Mouse (Mus musculus) MEL (cell line): Measurements from ENCODE around the gene Rps21. TPM values are rescaled to one million over a fixed set of nuclear protein-coding genes. Genes with fewer than 3 reads are reported as not detected.
A peak's percentile ranks its signal among the peaks of the same experiment; 100 is the strongest.

ENCODE experiments used
- DNase-seq: peaks from one replicate; pipeline ENCODE4 v3.0.0; 2011; ENCODE audit warnings: low read depth, low spot score
- H3K27ac ChIP-seq: 2 replicates; pipeline ENCODE4 v1.5.1; 2012; ENCODE audit warnings: low read depth, mild to moderate bottlenecking, control low read depth, low read length, moderate library complexity; ENCODE audit not compliant: control insufficient read depth
- H3K27me3 ChIP-seq, 2 experiments: fragments of 150-350 bp in 1 of 2; sonication (generic) in 1 of 2; 2 replicates each; pipeline ENCODE4 v1.6.1; 2012; ENCODE audit warnings: low read length in 2 of 2, mild to moderate bottlenecking in 2 of 2, improper control_type of control experiment in 1 of 2, moderate library complexity in 1 of 2; ENCODE audit not compliant: insufficient read depth in 2 of 2, control insufficient read depth in 1 of 2
- H3K36me3 ChIP-seq, 2 experiments: 2 replicates each; pipeline ENCODE4 v1.6.1; 2012 to 2014; ENCODE audit warnings: low read length in 2 of 2, improper control_type of control experiment in 1 of 2, inconsistent platforms in 1 of 2, mild to moderate bottlenecking in 1 of 2; ENCODE audit not compliant: insufficient read depth in 2 of 2, control insufficient read depth in 1 of 2
- H3K4me1 ChIP-seq, 2 experiments: fragments of 150-350 bp in 1 of 2; sonication (generic) in 1 of 2; 2 replicates each; pipeline ENCODE4 v1.6.1; 2012; ENCODE audit warnings: low read length in 2 of 2, improper control_type of control experiment in 1 of 2, mild to moderate bottlenecking in 1 of 2; ENCODE audit not compliant: insufficient read depth in 2 of 2, control insufficient read depth in 1 of 2
- H3K4me3 ChIP-seq, 2 experiments: fragments of 150-350 bp in 1 of 2; sonication (generic) in 1 of 2; 2 replicates each; pipeline ENCODE4 v1.5.1; 2012; ENCODE audit warnings: low read depth in 2 of 2, low read length in 2 of 2, mild to moderate bottlenecking in 2 of 2, moderate library complexity in 2 of 2, control low read depth in 1 of 2, improper control_type of control experiment in 1 of 2; ENCODE audit not compliant: control insufficient read depth in 1 of 2, insufficient read depth in 1 of 2
- H3K79me2 ChIP-seq: 2 replicates; pipeline ENCODE4 v1.6.1; 2012; ENCODE audit warnings: mild to moderate bottlenecking, low read length, moderate library complexity; ENCODE audit not compliant: control insufficient read depth, poor library complexity, insufficient read depth
- H3K9ac ChIP-seq: 2 replicates; pipeline ENCODE4 v1.6.1; 2012; ENCODE audit warnings: low read depth, mild to moderate bottlenecking, control low read depth, low read length, moderate library complexity; ENCODE audit not compliant: control insufficient read depth, poor library complexity, severe bottlenecking
- H3K9me3 ChIP-seq: fragments of 150-350 bp; sonication (generic); replicated peaks from 2 replicates; pipeline ENCODE4 v1.6.1; 2012; ENCODE audit warnings: mild to moderate bottlenecking, low read length, improper control_type of control experiment, moderate library complexity; ENCODE audit not compliant: insufficient read depth
- E2F4 ChIP-seq: IDR thresholded peaks from 2 replicates; pipeline ENCODE4 v1.6.1; 2011; ENCODE audit warnings: low read depth, low read length, improper control_type of control experiment, borderline replicate concordance
- EP300 ChIP-seq, 2 experiments: IDR thresholded peaks; 2 replicates each; pipeline ENCODE4 v1.6.1; 2011; ENCODE audit warnings: improper control_type of control experiment in 2 of 2, low read length in 2 of 2, low read depth in 1 of 2, mild to moderate bottlenecking in 1 of 2
- GATA1 ChIP-seq: IDR thresholded peaks from 2 replicates; pipeline ENCODE4 v1.6.1; 2011; ENCODE audit warnings: low read depth, low read length, improper control_type of control experiment
- HCFC1 ChIP-seq: IDR thresholded peaks from 2 replicates; pipeline ENCODE4 v1.6.1; 2012; ENCODE audit warnings: low read depth, mild to moderate bottlenecking, inconsistent platforms, low read length, improper control_type of control experiment, moderate library complexity
- MAFK ChIP-seq: IDR thresholded peaks from 2 replicates; pipeline ENCODE4 v1.6.1; 2011; ENCODE audit warnings: low read depth, mild to moderate bottlenecking, low read length, improper control_type of control experiment, borderline replicate concordance
- MAX ChIP-seq: IDR thresholded peaks from 2 replicates; pipeline ENCODE4 v1.6.1; 2011; ENCODE audit warnings: low read length, improper control_type of control experiment
- MXI1 ChIP-seq: IDR thresholded peaks from 2 replicates; pipeline ENCODE4 v1.6.1; 2011; ENCODE audit warnings: mild to moderate bottlenecking, low read depth, low read length, improper control_type of control experiment
- MYC ChIP-seq: IDR thresholded peaks from 2 replicates; pipeline ENCODE4 v1.6.1; 2011; ENCODE audit warnings: low read depth, mild to moderate bottlenecking, low read length, improper control_type of control experiment, moderate library complexity
- NELFE ChIP-seq: IDR thresholded peaks from 2 replicates; pipeline ENCODE4 v1.6.1; 2011; ENCODE audit warnings: low read depth, low read length, improper control_type of control experiment
- POLR2A ChIP-seq, 2 experiments: IDR thresholded peaks; 2 replicates each; pipeline ENCODE4 v1.6.1; 2011 to 2012; ENCODE audit warnings: low read length in 2 of 2, mild to moderate bottlenecking in 2 of 2, control low read depth in 1 of 2, improper control_type of control experiment in 1 of 2, low read depth in 1 of 2, moderate library complexity in 1 of 2; ENCODE audit not compliant: control insufficient read depth in 1 of 2, insufficient read depth in 1 of 2, poor library complexity in 1 of 2
- POLR2AphosphoS5 ChIP-seq: IDR thresholded peaks from 2 replicates; pipeline ENCODE4 v1.6.1; 2012; ENCODE audit warnings: low read depth, borderline replicate concordance, mild to moderate bottlenecking, inconsistent platforms, low read length, moderate library complexity, mixed read lengths
- RAD21 ChIP-seq: IDR thresholded peaks from 2 replicates; pipeline ENCODE4 v1.6.1; 2011; ENCODE audit warnings: mild to moderate bottlenecking, low read depth, low read length, improper control_type of control experiment
- SIN3A ChIP-seq: IDR thresholded peaks from 2 replicates; pipeline ENCODE4 v1.6.1; 2012; ENCODE audit warnings: low read length, improper control_type of control experiment, inconsistent platforms
- UBTF ChIP-seq: IDR thresholded peaks from 2 replicates; pipeline ENCODE4 v1.6.1; 2012; ENCODE audit warnings: low read depth, mild to moderate bottlenecking, inconsistent platforms, low read length, improper control_type of control experiment, moderate library complexity, borderline replicate concordance; ENCODE audit not compliant: insufficient read depth
- USF1 ChIP-seq: IDR thresholded peaks from 2 replicates; pipeline ENCODE4 v1.6.1; 2014; ENCODE audit warnings: low read depth, mild to moderate bottlenecking, inconsistent platforms, low read length, improper control_type of control experiment, moderate library complexity
- USF2 ChIP-seq, 2 experiments: IDR thresholded peaks; 2 replicates each; pipeline ENCODE4 v1.6.1; 2011 to 2012; ENCODE audit warnings: improper control_type of control experiment in 2 of 2, low read length in 2 of 2, borderline replicate concordance in 1 of 2, inconsistent platforms in 1 of 2, low read depth in 1 of 2, mild to moderate bottlenecking in 1 of 2; ENCODE audit not compliant: insufficient read depth in 1 of 2
- ZC3H11A ChIP-seq: IDR thresholded peaks from 2 replicates; pipeline ENCODE4 v1.6.1; 2012; ENCODE audit warnings: low read depth, mild to moderate bottlenecking, inconsistent platforms, low read length, improper control_type of control experiment
- ZKSCAN1 ChIP-seq: IDR thresholded peaks from 2 replicates; pipeline ENCODE4 v1.6.1; 2012; ENCODE audit warnings: low read depth, mild to moderate bottlenecking, inconsistent platforms, low read length, improper control_type of control experiment, moderate library complexity
- ZMIZ1 ChIP-seq: IDR thresholded peaks from 2 replicates; pipeline ENCODE4 v1.6.1; 2012; ENCODE audit warnings: low read depth, mild to moderate bottlenecking, inconsistent platforms, low read length, improper control_type of control experiment, moderate library complexity
- ZNF384 ChIP-seq: IDR thresholded peaks from 2 replicates; pipeline ENCODE4 v1.6.1; 2012; ENCODE audit warnings: low read depth, mild to moderate bottlenecking, inconsistent platforms, low read length, improper control_type of control experiment
- polyA plus RNA-seq, 2 experiments: library from polyadenylated mRNA; stranded (reverse) in 1 of 2; unstranded in 1 of 2; fragments of >175 nt in 1 of 2; fragments of >200 nt in 1 of 2; gene quantifications; 2 replicates each; pipeline versions ENCODE4 v1.2.1 to v1.2.4; 2012; ENCODE audit warnings: low replicate concordance in 2 of 2, low read depth in 1 of 2; ENCODE audit not compliant: insufficient read length in 2 of 2, insufficient read depth in 1 of 2, missing spikeins in 1 of 2
- total RNA-seq: library from RNA; depleted of rRNA; stranded (reverse); fragments of 300-350 nt; gene quantifications from 2 replicates; pipeline ENCODE4 v1.2.3, GENCODE M21; 2012

The Rps21 gene
- total and polyA plus RNA-seq, 3 experiments: 995 to 4,916 (median 1,182) TPM

- DNase-seq: peak; percentile 50
- H3K4me1 ChIP-seq: peaks cover 9 to 34% of the 10 kb centered on the region in 2 experiments
- H3K27me3 ChIP-seq: no peaks in the 10 kb centered on the region
- H3K9me3 ChIP-seq: no peaks in the 10 kb centered on the region
- H3K9ac ChIP-seq: peak overlapping the region; percentile 21
- no peaks in the 10 kb centered on the region for H3K79me2 ChIP-seq
- H3K27ac ChIP-seq: peak overlapping the region; percentile 47
- TF ChIP-seq ZC3H11A (no peak), ZMIZ1 (no peak), NELFE (no peak), POLR2AphosphoS5 (no peak), SIN3A (peak; percentile 30; the same call in 1 of the 2 replicates), MXI1 (no peak), ZNF384 (no peak), MAX (0 out of 2 replicates have a peak, but pooled peaks have one; percentile 14), USF1 (peak; percentile 76), USF2 (IDR thresholded peaks at IDR 0.05; ENCODE audit: borderline replicate concordance in 1 of 2, insufficient read depth in 1 of 2, low read depth in 1 of 2, low read length in 2 of 2) (no peak), GATA1 (no peak), HCFC1 (no peak), POLR2A (IDR thresholded peaks at IDR 0.05; ENCODE audit: control insufficient read depth in 1 of 2, insufficient read depth in 1 of 2, low read depth in 1 of 2, low read length in 2 of 2, poor library complexity in 1 of 2) (no peak), UBTF (no peak)
- TF ChIP-seq, all 39 proteins: peak for 3
- H3K36me3 ChIP-seq: peaks cover 0 to 24% of the 10 kb centered on the region in 2 experiments; a peak in 2 of 4 replicates
- H3K4me3 ChIP-seq: peak overlapping the region in 1 of 2 experiments; percentile 26; a peak in 1 of 4 replicates
Observed at GRCm38 (mm10) chr2:180234980-180235379, 22.2 kb upstream of the Rps21 start.

- Histone ChIP-seq H3K4me1 (peaks cover 9 to 34% of the 10 kb centered on the region in 2 experiments), H3K27ac (peak overlapping the region; percentile 50), H3K36me3 (peaks cover 0 to 24% of the 10 kb centered on the region in 2 experiments; a peak in 2 of 4 replicates), H3K27me3 (no peaks in the 10 kb centered on the region), H3K4me3 (no peak overlapping the region), H3K9me3 (no peaks in the 10 kb centered on the region), H3K9ac (peak overlapping the region; percentile 24; the same call in 1 of the 2 replicates), H3K79me2 (no peaks in the 10 kb centered on the region)
- DNase-seq: no peak
- TF ChIP-seq EP300 (IDR thresholded peaks at IDR 0.05; ENCODE audit: low read depth in 1 of 2, low read length in 2 of 2): no peak
- TF ChIP-seq MAFK: no peak
- no peak for TF ChIP-seq MYC
- no peak for TF ChIP-seq ZKSCAN1
- TF ChIP-seq RAD21: no peak
- TF ChIP-seq MXI1: 0 out of 2 replicates have a peak, but pooled peaks have one; percentile 4
- no peak for TF ChIP-seq E2F4
Observed at GRCm38 (mm10) chr2:180235788-180236187, 21.4 kb upstream of the Rps21 start.
